Mouse (Mus musculus) E14TG2a.4 (cell line): ENCODE measurements around the gene Shank3.
A peak's percentile ranks its signal among the peaks of the same experiment; 100 is the strongest.

Source experiments
- H3K27me3 ChIP-seq: 2 replicates; pipeline ENCODE4 v1.6.1; 2014; ENCODE audit warnings: low read length, control low read depth; ENCODE audit not compliant: insufficient read depth
- H3K36me3 ChIP-seq: 2 replicates; pipeline ENCODE4 v1.6.1; 2014; ENCODE audit warnings: low read length, control low read depth; ENCODE audit not compliant: insufficient read depth
- H3K4me1 ChIP-seq: replicated peaks from 2 replicates; pipeline ENCODE4 v1.6.1; 2014; ENCODE audit warnings: low read depth, low read length, control low read depth
- H3K4me3 ChIP-seq: replicated peaks from 2 replicates; pipeline ENCODE4 v1.5.1; 2014; ENCODE audit warnings: mild to moderate bottlenecking, low read length
- H3K9me3 ChIP-seq: 2 replicates; pipeline ENCODE4 v1.6.1; 2014; ENCODE audit warnings: low read length, control low read depth
- CTCF ChIP-seq: conservative IDR thresholded peaks from 2 replicates; pipeline ENCODE4 v1.5.1; 2014; ENCODE audit warnings: low read length
- NANOG ChIP-seq: IDR thresholded peaks from 2 replicates; pipeline ENCODE4 v1.6.1; 2014; ENCODE audit warnings: borderline replicate concordance, low read length, mixed read lengths
- POU5F1 ChIP-seq: IDR thresholded peaks from 2 replicates; pipeline ENCODE4 v1.6.1; 2014; ENCODE audit warnings: low read length, borderline replicate concordance

Gene Shank3

DNA sequence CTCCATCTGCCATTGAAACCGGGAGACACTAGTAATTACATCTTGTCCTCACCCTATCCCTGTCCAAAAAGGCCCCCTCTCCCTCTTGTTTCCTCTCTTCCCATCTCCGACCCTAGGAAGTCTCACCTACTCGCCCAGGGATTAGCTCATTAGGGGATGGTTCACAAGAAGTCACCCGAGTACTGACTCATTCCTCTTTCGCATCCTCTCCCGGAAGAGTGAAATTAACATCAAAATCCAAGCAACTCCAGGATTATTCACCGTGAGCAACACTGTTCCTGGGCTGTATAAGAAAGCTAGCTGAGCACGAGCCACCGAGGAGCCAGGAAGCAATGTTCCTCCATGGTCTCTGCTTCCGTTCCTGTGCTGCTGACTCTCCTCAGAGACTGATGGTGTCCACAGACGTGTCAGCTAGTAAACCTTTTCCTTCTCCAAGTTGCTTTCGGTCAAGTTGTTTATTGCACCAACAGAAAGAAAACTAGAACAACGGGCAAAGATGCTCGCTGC is 10.8 kb upstream of the Shank3 start:
- Histone ChIP-seq H3K36me3 (no peaks in the 10 kb centered on the region), H3K9me3 (no peaks in the 10 kb centered on the region), H3K4me1 (peaks cover 26% of the 10 kb centered on the region), H3K27me3 (peaks cover 12% of the 10 kb centered on the region; the same call in 1 of the 2 replicates), H3K4me3 (peak overlapping the region; percentile 62; the same call in 1 of the 2 replicates)
- TF ChIP-seq CTCF (no peak), POU5F1 (no peak), NANOG (no peak)

DNA sequence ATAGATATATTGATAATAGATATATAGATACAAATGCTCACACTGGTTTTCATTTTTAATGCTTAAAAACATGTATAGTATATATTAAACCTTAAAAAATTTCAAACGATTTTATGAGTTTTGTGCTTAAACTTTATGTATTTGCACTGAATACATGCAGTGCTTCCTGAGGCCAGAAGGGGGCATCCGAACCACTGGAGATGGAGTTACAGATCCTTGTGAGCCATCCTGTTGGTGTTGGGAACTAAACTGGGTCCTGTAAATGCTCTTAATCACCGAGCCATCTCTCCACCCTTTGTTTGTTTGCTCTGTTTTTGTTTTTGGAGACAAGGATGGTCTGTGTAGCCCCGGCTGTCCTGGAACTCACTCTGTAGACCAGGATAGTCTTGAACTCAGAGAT is 4.5 kb upstream of the Shank3 start:
- H3K27me3 ChIP-seq: peaks cover 41% of the 10 kb centered on the region
- no peaks in the 10 kb centered on the region for H3K9me3 ChIP-seq
- H3K36me3 ChIP-seq: no peaks in the 10 kb centered on the region
- H3K4me3 ChIP-seq: no peak overlapping the region
- peaks cover 37% of the 10 kb centered on the region for H3K4me1 ChIP-seq
- TF ChIP-seq NANOG (no peak), CTCF (peak; percentile 64)

DNA sequence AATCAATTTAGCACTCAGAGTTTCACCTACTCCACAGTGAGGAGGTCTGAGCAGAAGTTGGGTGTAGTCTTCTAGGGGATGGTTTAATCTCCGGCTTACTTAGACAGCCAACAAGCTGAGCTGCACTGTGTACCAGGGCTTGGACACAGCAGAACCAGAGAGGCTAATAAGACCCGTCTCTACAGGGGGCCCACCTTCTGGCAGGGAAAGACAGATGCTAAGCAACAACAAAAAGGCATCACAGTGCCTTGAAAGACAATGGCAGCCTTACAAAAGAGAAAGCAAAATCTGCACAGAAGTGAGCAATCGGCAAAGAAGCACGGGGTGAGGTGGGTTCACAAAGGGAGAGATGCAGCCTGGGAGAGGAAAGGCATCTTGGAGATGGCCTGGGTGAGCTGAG is 3.3 kb upstream of the Shank3 start:
- Histone ChIP-seq H3K4me1 (peaks cover 44% of the 10 kb centered on the region), H3K4me3 (no peak overlapping the region), H3K36me3 (no peaks in the 10 kb centered on the region), H3K9me3 (no peaks in the 10 kb centered on the region), H3K27me3 (peaks cover 47% of the 10 kb centered on the region)
- TF ChIP-seq CTCF: no peak
- TF ChIP-seq POU5F1: no peak
- TF ChIP-seq NANOG: no peak

DNA sequence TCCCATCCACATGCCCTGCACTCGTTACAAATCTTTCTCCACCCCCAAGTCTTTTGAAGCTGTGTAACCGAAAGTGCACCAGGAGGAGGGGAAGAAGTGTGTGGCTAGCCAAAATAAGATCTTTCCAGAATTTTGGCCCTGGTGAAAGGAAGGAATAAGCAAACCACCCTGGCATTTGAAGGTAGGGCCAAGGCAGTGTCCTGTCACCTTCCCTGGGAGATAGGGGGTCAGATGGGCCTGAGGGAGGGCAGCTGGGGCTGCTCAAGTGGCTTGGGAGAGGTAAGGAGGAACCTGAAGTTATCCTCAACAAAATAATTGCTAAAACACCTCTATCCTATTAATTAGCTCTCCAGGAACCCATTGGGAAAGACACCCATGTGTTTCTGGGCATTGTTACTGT is 2.6 kb upstream of the Shank3 start:
- peaks cover 47% of the 10 kb centered on the region for H3K4me1 ChIP-seq
- H3K4me3 ChIP-seq: no peak overlapping the region
- TF ChIP-seq NANOG (no peak), CTCF (no peak), POU5F1 (no peak)
- H3K9me3 ChIP-seq: no peaks in the 10 kb centered on the region
- H3K27me3 ChIP-seq: peaks cover 49% of the 10 kb centered on the region
- no peaks in the 10 kb centered on the region for H3K36me3 ChIP-seq

DNA sequence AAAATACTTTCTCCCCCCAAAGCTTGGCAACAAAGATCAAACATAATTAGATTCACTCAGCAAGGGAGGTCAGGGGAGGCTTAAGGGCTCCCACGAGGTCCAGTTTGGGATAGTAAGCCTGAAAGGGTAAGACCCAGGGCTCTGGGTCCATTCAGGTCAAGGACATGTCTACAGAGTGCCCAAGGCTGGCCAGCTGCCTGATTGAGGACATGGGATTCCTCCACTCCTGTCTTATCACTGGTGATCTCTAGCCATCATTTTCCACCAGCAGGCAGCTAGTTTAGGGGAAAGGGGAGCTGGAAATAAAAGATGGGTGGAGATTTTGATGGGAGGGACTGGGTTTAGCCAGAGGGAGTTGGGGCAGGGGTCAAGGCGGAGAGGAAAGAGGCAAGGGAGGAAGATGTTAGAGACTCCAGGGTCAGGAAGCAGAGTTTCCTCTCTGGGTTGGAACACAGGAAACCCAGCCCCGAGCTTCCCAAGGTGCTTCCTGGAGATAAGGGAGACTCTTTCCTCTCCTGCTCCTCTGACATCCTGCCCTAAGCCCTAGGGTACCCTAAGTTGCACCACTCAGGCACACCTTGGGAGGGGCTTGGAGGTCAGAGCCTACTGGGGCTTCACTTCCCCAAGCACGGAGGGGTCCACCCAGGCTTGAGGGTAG is 1.9 kb upstream of the Shank3 start:
- no peak for TF ChIP-seq POU5F1
- TF ChIP-seq CTCF: no peak
- TF ChIP-seq NANOG: no peak
- H3K36me3 ChIP-seq: no peaks in the 10 kb centered on the region
- peaks cover 47% of the 10 kb centered on the region for H3K4me1 ChIP-seq
- H3K9me3 ChIP-seq: no peaks in the 10 kb centered on the region
- peaks cover 54% of the 10 kb centered on the region for H3K27me3 ChIP-seq
- peak overlapping the region; percentile 80 for H3K4me3 ChIP-seq

DNA sequence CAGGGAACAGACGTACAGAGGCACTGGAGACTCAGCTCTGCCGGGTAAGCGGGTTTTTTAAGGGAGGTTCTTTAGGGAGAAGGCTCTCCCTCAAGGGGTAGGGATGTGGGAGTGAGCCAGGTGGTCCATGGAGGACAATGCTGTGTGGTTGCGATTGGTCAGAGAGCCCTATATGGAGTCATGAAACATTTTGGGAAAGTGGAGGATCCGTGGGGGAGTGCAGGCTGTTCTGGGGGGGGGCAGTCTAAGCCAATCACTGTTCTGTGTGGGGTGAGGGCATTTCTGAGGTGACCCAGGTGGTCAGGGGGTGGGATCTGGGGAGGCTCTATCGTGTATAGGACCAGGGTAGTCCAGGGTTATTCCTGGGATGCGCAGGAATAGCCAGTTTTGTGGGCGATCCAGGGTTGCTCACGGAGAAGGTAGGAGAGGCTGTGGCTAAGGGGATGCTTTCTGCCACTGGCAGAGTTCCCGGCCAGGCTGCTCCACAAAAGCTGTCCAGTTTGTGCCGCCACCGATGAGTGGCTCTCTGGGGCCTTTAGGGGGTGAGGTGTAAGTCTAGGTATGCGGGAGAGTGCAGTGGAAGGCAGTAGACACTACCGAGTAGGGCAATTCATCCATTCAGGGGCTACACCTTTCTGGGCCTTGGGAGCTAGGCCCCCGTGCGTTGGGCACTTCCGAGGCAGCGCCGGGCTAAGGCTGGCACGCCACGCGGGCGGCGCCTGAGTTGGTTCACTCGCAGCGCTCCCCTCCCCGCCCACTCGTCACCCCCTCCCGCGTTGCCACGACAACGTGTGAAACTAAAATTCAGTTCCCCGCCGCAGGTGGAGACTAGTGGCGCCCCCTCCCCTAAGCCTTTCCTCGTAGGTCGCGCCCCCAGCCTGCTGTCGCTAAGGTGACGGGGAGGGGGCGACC is 1.1 kb upstream of the Shank3 start:
- Histone ChIP-seq H3K9me3 (no peaks in the 10 kb centered on the region), H3K36me3 (peaks cover 4% of the 10 kb centered on the region; the same call in 1 of the 2 replicates), H3K4me1 (peaks cover 51% of the 10 kb centered on the region), H3K4me3 (peak overlapping the region; percentile 80), H3K27me3 (peaks cover 55% of the 10 kb centered on the region)
- TF ChIP-seq NANOG (no peak), CTCF (no peak), POU5F1 (no peak)

DNA sequence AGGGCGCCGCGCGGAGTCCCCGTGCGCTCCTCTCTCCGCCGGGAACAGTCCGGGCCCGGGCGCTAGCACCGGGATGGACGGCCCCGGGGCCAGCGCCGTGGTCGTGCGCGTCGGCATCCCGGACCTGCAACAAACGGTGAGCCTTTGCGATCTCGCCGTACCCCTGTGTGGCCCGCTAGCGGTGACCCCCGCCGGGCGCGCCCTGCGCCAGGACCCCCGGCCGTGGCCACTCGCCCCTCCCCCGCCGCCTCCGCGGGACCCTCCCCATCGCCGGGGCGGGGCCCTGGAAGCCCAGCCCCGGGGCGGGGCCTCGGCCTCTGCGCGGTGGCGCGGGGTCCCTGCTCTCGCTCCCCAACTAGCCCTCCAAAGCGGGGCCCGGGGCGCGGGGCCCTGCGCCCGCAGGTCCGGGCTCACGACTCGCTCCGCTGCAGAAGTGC is 379 bp downstream of the Shank3 start:
- Histone ChIP-seq H3K4me1 (peaks cover 61% of the 10 kb centered on the region), H3K4me3 (peak overlapping the region; percentile 91), H3K36me3 (peaks cover 16% of the 10 kb centered on the region), H3K27me3 (peaks cover 55% of the 10 kb centered on the region), H3K9me3 (no peaks in the 10 kb centered on the region)
- TF ChIP-seq POU5F1: no peak

DNA sequence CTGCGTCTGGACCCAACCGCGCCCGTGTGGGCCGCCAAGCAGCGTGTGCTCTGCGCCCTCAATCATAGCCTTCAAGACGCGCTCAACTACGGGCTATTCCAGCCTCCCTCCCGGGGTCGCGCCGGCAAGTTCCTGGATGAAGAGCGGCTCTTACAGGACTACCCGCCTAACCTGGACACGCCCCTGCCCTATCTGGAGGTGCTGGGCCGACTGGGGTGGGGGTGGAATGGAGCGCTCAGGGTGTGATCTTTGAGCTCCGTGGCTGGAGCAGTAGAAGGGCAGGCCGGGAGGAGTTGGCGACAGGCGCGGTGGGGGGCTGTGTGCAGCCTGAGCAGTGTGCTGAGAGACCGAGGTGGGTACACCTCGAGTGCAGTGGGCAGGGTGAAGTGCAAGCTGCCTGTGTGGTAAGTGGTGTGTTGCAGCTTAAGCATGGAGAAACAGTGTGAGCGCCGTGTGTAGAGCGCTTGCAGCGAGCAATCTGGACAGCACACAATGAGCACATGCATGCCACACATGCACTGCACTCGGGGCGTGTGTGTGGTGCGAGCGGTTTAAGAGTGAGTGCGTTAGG is 883 bp downstream of the Shank3 start:
- Histone ChIP-seq H3K27me3 (peaks cover 55% of the 10 kb centered on the region), H3K9me3 (no peaks in the 10 kb centered on the region), H3K4me1 (peaks cover 61% of the 10 kb centered on the region), H3K36me3 (peaks cover 20% of the 10 kb centered on the region), H3K4me3 (peak overlapping the region; percentile 91)
- TF ChIP-seq POU5F1: no peak
- TF ChIP-seq NANOG: no peak
- no peak for TF ChIP-seq CTCF
